Mouse (Mus musculus) hindbrain, embryonic 15.5 days (tissue): ENCODE data around the gene Cd3eap. TPM values are rescaled to one million over a fixed set of nuclear protein-coding genes. Genes with fewer than 3 reads are reported as not detected.
A peak's percentile ranks its signal among the peaks of the same experiment; 100 is the strongest.

Source experiments
- ATAC-seq: fragments of 200-750 bp; cut with Nextera tagmentation; 2 replicates; pipeline ENCODE4 v1.8.0; 2017; ENCODE audit warnings: low read depth, moderate number of reproducible peaks, moderate TSS enrichment; ENCODE audit not compliant: low FRiP score
- H3K27ac ChIP-seq: fragments of 300-500 bp; sonication (generic); replicated peaks from 2 replicates; pipeline ENCODE4 v1.5.1; 2015; ENCODE audit warnings: mild to moderate bottlenecking, inconsistent platforms
- H3K27me3 ChIP-seq: fragments of 300-500 bp; sonication (generic); 2 replicates; pipeline ENCODE4 v1.6.1; 2015; ENCODE audit warnings: control low read depth, inconsistent platforms
- H3K36me3 ChIP-seq: fragments of 300-500 bp; sonication (generic); 2 replicates; pipeline ENCODE4 v1.6.1; 2015; ENCODE audit warnings: control low read depth, inconsistent platforms
- H3K4me1 ChIP-seq: fragments of 300-500 bp; sonication (generic); replicated peaks from 2 replicates; pipeline ENCODE4 v1.6.1; 2015; ENCODE audit warnings: control low read depth, inconsistent platforms
- H3K4me2 ChIP-seq: fragments of 300-500 bp; sonication (generic); 2 replicates; pipeline ENCODE4 v1.6.1; 2015; ENCODE audit warnings: moderate library complexity, mild to moderate bottlenecking, inconsistent platforms
- H3K4me3 ChIP-seq: fragments of 300-500 bp; sonication (generic); 2 replicates; pipeline ENCODE4 v1.5.1; 2015; ENCODE audit warnings: mild to moderate bottlenecking, inconsistent platforms
- H3K9ac ChIP-seq: fragments of 300-500 bp; sonication (generic); 2 replicates; pipeline ENCODE4 v1.6.1; 2015; ENCODE audit warnings: inconsistent platforms
- H3K9me3 ChIP-seq: fragments of 300-500 bp; sonication (generic); 2 replicates; pipeline ENCODE4 v1.6.1; 2016; ENCODE audit warnings: control low read depth, inconsistent platforms
- WGBS: fragments of 180-500 bp; shearing (Covaris S2); methylation state at CpG from one replicate; pipeline ENCODE4 v1.1.7; 2015; 5-methylcytosine and 5-hydroxymethylcytosine counted together
- polyA plus RNA-seq: library from polyadenylated mRNA; unstranded; fragments of >200 nt; fragmentation: Nextera tagmentation; extraction: Ambion mirVana; gene quantifications from 2 replicates; pipeline ENCODE4 v1.2.1, GENCODE M21; 2015

Cd3eap gene
- polyA plus RNA-seq, 1 experiment from 2014 or later: 22.5 TPM

DNA sequence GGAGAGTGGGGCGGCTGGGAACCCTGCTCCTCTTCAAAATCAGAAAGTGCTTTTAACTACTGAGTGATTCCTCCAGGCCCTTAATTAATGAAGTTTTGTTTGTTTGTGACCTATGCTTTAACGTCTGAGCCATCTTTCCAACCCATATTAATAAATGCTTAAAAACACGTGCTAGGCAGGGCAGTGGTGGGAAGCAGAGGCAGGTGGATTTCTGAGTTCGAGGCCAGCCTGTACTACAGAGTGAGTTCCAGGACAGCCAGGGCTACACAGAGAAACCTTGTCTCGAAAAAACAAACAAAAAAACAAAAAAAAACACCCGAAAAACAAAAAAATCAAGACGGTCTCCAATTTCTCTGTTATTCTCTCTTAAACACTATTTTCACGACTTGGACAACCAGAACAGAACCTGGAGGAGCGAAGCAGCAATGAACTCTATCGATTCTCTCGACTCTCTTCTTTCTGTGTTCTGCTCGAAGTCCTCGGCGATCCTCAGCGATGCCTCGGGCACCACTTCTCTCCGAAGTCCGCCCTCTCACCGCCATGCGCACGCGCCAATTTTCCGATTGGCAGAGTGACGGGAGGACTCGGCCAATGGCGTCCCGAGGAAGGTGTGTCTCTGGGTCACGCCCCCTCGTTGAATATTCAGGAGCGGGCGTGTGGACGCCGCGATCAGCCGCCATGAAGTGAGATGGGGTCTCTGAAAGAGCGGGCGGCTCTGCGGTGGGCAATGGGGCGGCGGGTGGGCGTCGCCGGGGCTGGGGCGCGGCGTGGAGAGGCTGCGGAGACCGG, 22.3 kb upstream of the Cd3eap start, which contains the start of gene Ercc2:
Ercc2 (plus strand) TSS at position 634 of the 789 bp plus-strand sequence.
- peak within 1 kb of the TSS; percentile 93 for H3K4me3 ChIP-seq
- H3K27me3 ChIP-seq: no peaks in the 10 kb centered on the region
- peak within 1 kb of the TSS; percentile 82 for H3K9ac ChIP-seq
- WGBS: 7% methylated on average over 46 of the region's 48 CpGs
- peaks cover 17% of the 10 kb centered on the region for H3K4me1 ChIP-seq
- H3K27ac ChIP-seq: peak within 1 kb of the TSS; percentile 71
- no peaks in the 10 kb centered on the region for H3K9me3 ChIP-seq
- H3K36me3 ChIP-seq: peaks cover 19% of the 10 kb centered on the region
- peak within 1 kb of the TSS; percentile 58 for H3K4me2 ChIP-seq
- ATAC-seq: peak; percentile 95

GRCm38 (mm10) chr7:19378049-19378448, 18.8 kb upstream of the Cd3eap start:
- Histone ChIP-seq H3K36me3 (no peaks in the 10 kb centered on the region), H3K4me1 (peaks cover 6% of the 10 kb centered on the region), H3K27ac (no peak overlapping the region), H3K4me2 (no peak overlapping the region), H3K4me3 (no peak overlapping the region), H3K9ac (no peak overlapping the region), H3K9me3 (no peaks in the 10 kb centered on the region), H3K27me3 (no peaks in the 10 kb centered on the region)
- WGBS: 74% methylated on average over 8 of the region's 8 CpGs
- no peak for ATAC-seq

DNA sequence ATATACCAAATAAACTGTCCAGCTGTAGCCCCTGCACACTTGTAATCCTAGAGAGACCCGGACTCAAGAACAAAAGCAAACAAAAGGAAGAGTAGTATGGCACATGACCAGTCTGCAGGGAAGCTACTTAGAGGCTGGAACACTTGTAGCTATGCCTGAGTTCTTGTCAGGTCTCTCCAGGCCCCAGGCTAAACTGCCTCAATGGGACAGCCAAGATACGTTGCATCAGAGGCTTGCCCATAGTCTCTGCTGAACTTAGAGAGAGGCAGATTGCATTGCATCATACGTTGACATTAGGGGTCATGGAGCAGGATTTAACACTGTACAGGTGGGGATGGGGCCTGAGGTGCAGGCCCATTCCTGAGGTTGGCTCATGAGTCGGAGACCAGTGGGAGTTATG, 16.7 kb upstream of the Cd3eap start:
- no peaks in the 10 kb centered on the region for H3K36me3 ChIP-seq
- no peak overlapping the region for H3K4me3 ChIP-seq
- no peaks in the 10 kb centered on the region for H3K9me3 ChIP-seq
- WGBS: 86% methylated on average over 4 of the region's 4 CpGs
- H3K4me1 ChIP-seq: no peaks in the 10 kb centered on the region
- no peaks in the 10 kb centered on the region for H3K27me3 ChIP-seq
- H3K4me2 ChIP-seq: no peak overlapping the region
- no peak overlapping the region for H3K27ac ChIP-seq
- H3K9ac ChIP-seq: no peak overlapping the region
- no peak for ATAC-seq

DNA sequence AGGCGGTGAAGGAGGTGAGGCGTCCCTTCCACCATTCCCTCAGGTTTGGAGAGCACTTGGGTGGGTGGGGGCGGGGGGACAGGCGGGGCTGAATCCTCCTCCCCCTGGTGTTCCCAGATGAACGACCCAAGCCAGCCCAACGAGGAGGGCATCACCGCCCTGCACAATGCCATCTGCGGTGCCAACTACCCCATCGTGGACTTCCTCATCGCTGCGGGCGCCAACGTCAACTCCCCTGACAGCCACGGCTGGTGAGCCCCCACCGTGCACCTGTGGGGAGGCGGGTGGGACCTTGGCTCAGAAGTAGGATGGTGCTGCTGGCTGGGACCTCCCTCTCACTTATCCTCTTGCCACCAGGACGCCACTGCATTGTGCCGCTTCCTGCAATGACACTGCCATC, 16.1 kb upstream of the Cd3eap start:
- no peaks in the 10 kb centered on the region for H3K9me3 ChIP-seq
- no peaks in the 10 kb centered on the region for H3K4me1 ChIP-seq
- H3K4me3 ChIP-seq: no peak overlapping the region
- no peaks in the 10 kb centered on the region for H3K36me3 ChIP-seq
- no peak for ATAC-seq
- no peaks in the 10 kb centered on the region for H3K27me3 ChIP-seq
- no peak overlapping the region for H3K9ac ChIP-seq
- H3K27ac ChIP-seq: no peak overlapping the region
- no peak overlapping the region for H3K4me2 ChIP-seq
- WGBS: 81% methylated on average over 18 of the region's 18 CpGs

DNA sequence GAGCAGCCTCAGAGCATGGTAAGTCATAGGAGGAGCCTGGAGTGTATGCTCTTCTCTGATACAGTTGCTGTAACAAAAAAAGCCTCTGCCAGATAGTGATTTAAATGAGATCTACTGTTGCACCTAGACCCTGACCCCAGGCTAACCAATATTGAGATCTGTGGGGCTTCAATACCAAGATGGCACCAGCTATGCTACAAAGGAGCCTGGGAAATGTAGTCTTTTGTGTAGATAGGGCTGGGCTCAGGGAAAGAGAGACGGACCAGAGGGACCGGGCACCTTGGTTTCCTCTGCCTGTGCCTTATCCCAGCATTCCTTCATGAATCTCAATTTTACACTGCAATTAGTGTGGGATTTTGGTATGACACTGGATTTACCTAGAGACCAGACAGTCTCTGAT, 14.1 kb upstream of the Cd3eap start:
- Histone ChIP-seq H3K27ac (no peak overlapping the region), H3K9ac (no peak overlapping the region), H3K4me1 (peaks cover 5% of the 10 kb centered on the region), H3K27me3 (peaks cover 7% of the 10 kb centered on the region; the same call in 1 of the 2 replicates), H3K4me2 (no peak overlapping the region), H3K9me3 (no peaks in the 10 kb centered on the region), H3K36me3 (no peaks in the 10 kb centered on the region), H3K4me3 (no peak overlapping the region)
- 84% methylated on average over 2 of the region's 2 CpGs for WGBS
- no peak for ATAC-seq

- peak overlapping the region; percentile 70 for H3K4me2 ChIP-seq
- WGBS: 11% methylated on average over 45 of the region's 46 CpGs
- peaks cover 5% of the 10 kb centered on the region for H3K4me1 ChIP-seq
- no peaks in the 10 kb centered on the region for H3K36me3 ChIP-seq
- no peak overlapping the region for H3K27ac ChIP-seq
- peak; percentile 84 for ATAC-seq
- peaks cover 7% of the 10 kb centered on the region; the same call in 1 of the 2 replicates for H3K27me3 ChIP-seq
- peak overlapping the region; percentile 42 for H3K4me3 ChIP-seq
- H3K9ac ChIP-seq: peak overlapping the region; percentile 54
- no peaks in the 10 kb centered on the region for H3K9me3 ChIP-seq
Observed at GRCm38 (mm10) chr7:19369823-19370425, 10.6 kb upstream of the Cd3eap start.

GRCm38 (mm10) chr7:19368380-19368779, 9.1 kb upstream of the Cd3eap start:
- no peak overlapping the region for H3K9ac ChIP-seq
- no peak for ATAC-seq
- H3K4me1 ChIP-seq: peaks cover 5% of the 10 kb centered on the region
- no peaks in the 10 kb centered on the region for H3K9me3 ChIP-seq
- no peak overlapping the region for H3K4me3 ChIP-seq
- no peaks in the 10 kb centered on the region for H3K36me3 ChIP-seq
- H3K27me3 ChIP-seq: peaks cover 7% of the 10 kb centered on the region; the same call in 1 of the 2 replicates
- no peak overlapping the region for H3K27ac ChIP-seq
- H3K4me2 ChIP-seq: no peak overlapping the region
- whole genome bisulfite sequencing: 25% methylated on average over 16 of the region's 16 CpGs

DNA sequence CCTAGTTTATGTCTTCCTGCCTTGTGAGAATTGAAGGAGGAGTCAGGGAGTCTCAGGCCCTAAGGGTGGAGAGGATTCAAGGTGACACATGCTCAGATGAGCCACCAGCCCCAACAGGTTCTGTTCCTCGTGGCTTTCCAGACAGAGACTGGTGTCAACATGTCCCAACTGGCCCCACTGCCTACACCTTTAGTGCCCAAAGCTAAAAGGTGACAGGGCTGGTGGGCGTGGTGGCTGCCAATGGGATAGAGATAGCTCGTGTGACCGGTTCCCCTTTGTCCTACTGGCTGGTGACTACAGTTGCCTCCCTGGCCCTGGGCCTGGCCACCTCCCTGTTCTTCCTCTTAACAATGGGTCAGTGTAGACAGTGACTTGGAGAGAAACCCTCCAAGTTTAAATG, 6.1 kb upstream of the Cd3eap start:
- H3K4me1 ChIP-seq: peaks cover 26% of the 10 kb centered on the region
- H3K9ac ChIP-seq: no peak overlapping the region
- H3K27me3 ChIP-seq: peaks cover 23% of the 10 kb centered on the region
- no peak overlapping the region for H3K4me2 ChIP-seq
- H3K9me3 ChIP-seq: no peaks in the 10 kb centered on the region
- H3K27ac ChIP-seq: no peak overlapping the region
- no peaks in the 10 kb centered on the region for H3K36me3 ChIP-seq
- 85% methylated on average over 4 of the region's 4 CpGs for WGBS
- ATAC-seq: no peak
- no peak overlapping the region for H3K4me3 ChIP-seq

GRCm38 (mm10) chr7:19363881-19364280, 4.6 kb upstream of the Cd3eap start:
- Histone ChIP-seq H3K36me3 (no peaks in the 10 kb centered on the region), H3K27me3 (peaks cover 21% of the 10 kb centered on the region), H3K9me3 (no peaks in the 10 kb centered on the region), H3K4me2 (no peak overlapping the region), H3K9ac (no peak overlapping the region), H3K4me3 (no peak overlapping the region), H3K27ac (no peak overlapping the region), H3K4me1 (peaks cover 24% of the 10 kb centered on the region)
- no peak for ATAC-seq
- WGBS: 4% methylated on average over 18 of the region's 18 CpGs

DNA sequence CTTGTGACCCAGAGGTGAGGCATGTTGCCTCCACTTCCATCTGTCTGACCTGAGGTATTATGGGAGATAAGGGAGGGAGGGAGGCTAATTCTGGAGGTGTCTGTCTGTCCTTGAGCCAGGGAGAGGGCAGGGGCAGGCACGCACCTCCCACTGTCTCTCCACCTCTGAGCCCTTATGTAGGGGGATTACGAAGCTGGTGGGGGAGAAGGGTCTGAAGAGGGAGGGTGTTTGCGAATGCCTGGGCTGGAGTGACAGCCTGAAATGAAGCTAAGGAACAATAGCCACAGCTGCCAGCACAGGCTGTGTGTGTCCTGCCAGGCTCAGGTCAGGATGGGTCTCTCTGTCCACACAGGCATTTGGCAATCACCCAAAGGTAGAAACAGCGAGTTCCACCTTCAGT, 3.0 kb upstream of the Cd3eap start:
- Histone ChIP-seq H3K4me3 (no peak overlapping the region), H3K9me3 (no peaks in the 10 kb centered on the region), H3K9ac (no peak overlapping the region), H3K27ac (no peak overlapping the region), H3K36me3 (peaks cover 3% of the 10 kb centered on the region; the same call in 1 of the 2 replicates), H3K27me3 (peaks cover 15% of the 10 kb centered on the region), H3K4me1 (peaks cover 34% of the 10 kb centered on the region), H3K4me2 (peak overlapping the region; percentile 96)
- 34% methylated on average over 4 of the region's 4 CpGs for WGBS
- no peak for ATAC-seq

GRCm38 (mm10) chr7:19361720-19362119, 2.4 kb upstream of the Cd3eap start:
- 0 out of 2 replicates have a peak overlapping the region, but pooled peaks have one; percentile 55 for H3K9ac ChIP-seq
- H3K4me2 ChIP-seq: peak overlapping the region; percentile 96
- H3K4me1 ChIP-seq: peaks cover 34% of the 10 kb centered on the region
- H3K27me3 ChIP-seq: peaks cover 15% of the 10 kb centered on the region
- peak overlapping the region; percentile 82 for H3K4me3 ChIP-seq
- H3K27ac ChIP-seq: no peak overlapping the region
- 13% methylated on average over 16 of the region's 16 CpGs for WGBS
- no peak for ATAC-seq
- H3K36me3 ChIP-seq: peaks cover 8% of the 10 kb centered on the region
- H3K9me3 ChIP-seq: no peaks in the 10 kb centered on the region

GRCm38 (mm10) chr7:19360944-19361343, 1.7 kb upstream of the Cd3eap start:
- H3K4me1 ChIP-seq: peaks cover 34% of the 10 kb centered on the region
- WGBS: under 1% methylated on average over 27 of the region's 27 CpGs
- no peaks in the 10 kb centered on the region for H3K9me3 ChIP-seq
- H3K36me3 ChIP-seq: peaks cover 13% of the 10 kb centered on the region
- H3K27ac ChIP-seq: no peak overlapping the region
- H3K27me3 ChIP-seq: peaks cover 15% of the 10 kb centered on the region
- peak; percentile 63 for ATAC-seq
- peak overlapping the region; percentile 82 for H3K4me3 ChIP-seq
- H3K9ac ChIP-seq: peak overlapping the region; percentile 55
- H3K4me2 ChIP-seq: peak overlapping the region; percentile 96
